Mouse (Mus musculus): ENCODE measurements around the gene Eif4g3. TPM values are rescaled to one million over a fixed set of nuclear protein-coding genes. Genes with fewer than 3 reads are reported as not detected.

Gene Eif4g3
- total and polyA plus RNA-seq, 3 experiments, result 25.5 to 97.9 (median 72.3) TPM

- TF ChIP-seq POLR2AphosphoS5 (IDR thresholded peaks at IDR 0.05; ENCODE audit: insufficient replicate concordance, low read depth, low read length) (no peak), GATA1 (IDR thresholded peaks at IDR 0.05; ENCODE audit: borderline replicate concordance, low read length) (no peak), TAL1 (conservative IDR thresholded peaks at IDR 0.05; ENCODE audit: low read depth, low read length) (no peak), GATA2 (IDR thresholded peaks at IDR 0.05; ENCODE audit: borderline replicate concordance, low read depth, low read length) (no peak), CTCF (IDR thresholded peaks at IDR 0.05; ENCODE audit: low read depth, low read length) (no peak)
- peaks cover 94% of the 10 kb centered on the region for H3K36me3 ChIP-seq (replicated peaks)
- no peak for ATAC-seq (ENCODE audit: extremely low read depth, insufficient number of reproducible peaks, low FRiP score, poor library complexity, severe bottlenecking)
- DNase-seq (ENCODE audit: low spot score), result no peak
- H3K4me3 ChIP-seq (ENCODE audit: low read depth, low read length), result no peak overlapping the region
- H3K4me1 ChIP-seq (ENCODE audit: insufficient read depth, low read depth, low read length), result peaks cover 2% of the 10 kb centered on the region
- H3K9me3 ChIP-seq (replicated peaks), result no peaks in the 10 kb centered on the region
- H3K27me3 ChIP-seq (ENCODE audit: insufficient read depth, low read length), result no peaks in the 10 kb centered on the region
Measured at GRCm38 (mm10) chr4:138066421-138066820, 73.6 kb downstream of the Eif4g3 start.

GRCm38 (mm10) chr4:138067858-138068257 is 75.0 kb downstream of the Eif4g3 start:
- DNase-seq (ENCODE audit: low spot score), result no peak
- Histone ChIP-seq H3K4me1 (ENCODE audit: insufficient read depth, low read depth, low read length) (peaks cover 2% of the 10 kb centered on the region; the same call in 1 of the 2 replicates), H3K9me3 (replicated peaks) (no peaks in the 10 kb centered on the region), H3K4me3 (ENCODE audit: low read depth, low read length) (no peak overlapping the region), H3K36me3 (replicated peaks) (peaks cover 90% of the 10 kb centered on the region), H3K27me3 (ENCODE audit: insufficient read depth, low read length) (no peaks in the 10 kb centered on the region)
- no peak for ATAC-seq (ENCODE audit: extremely low read depth, insufficient number of reproducible peaks, low FRiP score, poor library complexity, severe bottlenecking)
- TF ChIP-seq GATA2 (IDR thresholded peaks at IDR 0.05; ENCODE audit: borderline replicate concordance, low read depth, low read length) (no peak), GATA1 (IDR thresholded peaks at IDR 0.05; ENCODE audit: borderline replicate concordance, low read length) (no peak), TAL1 (conservative IDR thresholded peaks at IDR 0.05; ENCODE audit: low read depth, low read length) (no peak), CTCF (IDR thresholded peaks at IDR 0.05; ENCODE audit: low read depth, low read length) (no peak), POLR2AphosphoS5 (IDR thresholded peaks at IDR 0.05; ENCODE audit: insufficient replicate concordance, low read depth, low read length) (no peak)

DNA sequence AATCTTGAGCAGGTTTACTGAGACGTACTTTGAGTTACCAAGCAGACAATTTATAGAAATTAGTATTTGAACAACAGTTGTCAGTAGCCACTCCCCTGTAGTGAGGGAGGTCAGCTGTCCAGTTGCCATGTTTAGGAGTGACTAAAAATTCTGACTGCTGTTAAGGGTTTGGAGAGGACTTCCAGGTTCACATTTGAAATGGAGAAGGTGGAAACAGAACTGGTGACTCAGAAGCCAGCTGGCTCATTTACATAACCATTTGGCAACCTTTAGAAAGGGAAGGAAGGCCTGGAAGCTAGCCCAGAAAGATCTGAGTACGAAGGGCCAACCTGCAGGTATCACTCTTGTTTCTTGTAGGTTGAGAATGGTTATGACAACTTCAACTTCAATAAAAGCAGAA is 75.8 kb downstream of the Eif4g3 start:
- no peak for DNase-seq (ENCODE audit: low spot score)

DNA sequence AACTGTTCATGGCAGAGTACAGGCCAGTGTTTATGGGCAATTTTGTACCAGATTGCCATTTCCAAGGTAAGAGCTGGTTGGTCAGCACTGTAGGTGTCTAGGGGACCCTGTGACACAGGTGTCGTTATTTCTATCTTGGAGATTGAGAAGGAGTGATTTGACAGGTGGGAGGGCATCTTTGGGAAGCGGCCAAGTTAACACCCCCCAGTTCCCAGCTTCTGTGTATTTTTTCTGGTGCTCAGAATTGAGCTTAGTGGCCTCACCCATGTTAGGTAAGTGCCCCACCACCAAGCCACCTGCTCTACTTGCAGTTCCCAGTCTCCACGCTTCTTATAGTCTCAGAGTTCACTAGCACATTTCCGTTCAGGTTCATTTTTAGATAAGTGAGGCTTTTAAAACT is 76.5 kb downstream of the Eif4g3 start:
- H3K27me3 ChIP-seq (ENCODE audit: insufficient read depth, low read length), result no peaks in the 10 kb centered on the region
- no peak for DNase-seq (ENCODE audit: low spot score)
- TF ChIP-seq GATA1 (IDR thresholded peaks at IDR 0.05; ENCODE audit: borderline replicate concordance, low read length) (no peak), GATA2 (IDR thresholded peaks at IDR 0.05; ENCODE audit: borderline replicate concordance, low read depth, low read length) (no peak), TAL1 (conservative IDR thresholded peaks at IDR 0.05; ENCODE audit: low read depth, low read length) (no peak), CTCF (IDR thresholded peaks at IDR 0.05; ENCODE audit: low read depth, low read length) (no peak), POLR2AphosphoS5 (IDR thresholded peaks at IDR 0.05; ENCODE audit: insufficient replicate concordance, low read depth, low read length) (no peak)
- H3K4me1 ChIP-seq (ENCODE audit: insufficient read depth, low read depth, low read length), result peaks cover 2% of the 10 kb centered on the region; the same call in 1 of the 2 replicates
- no peaks in the 10 kb centered on the region for H3K9me3 ChIP-seq (replicated peaks)
- no peak for ATAC-seq (ENCODE audit: extremely low read depth, insufficient number of reproducible peaks, low FRiP score, poor library complexity, severe bottlenecking)
- H3K36me3 ChIP-seq (replicated peaks), result peaks cover 88% of the 10 kb centered on the region
- no peak overlapping the region for H3K4me3 ChIP-seq (ENCODE audit: low read depth, low read length)

More for the DNA sequence above, 75.8 kb downstream of the Eif4g3 start:
- ATAC-seq (ENCODE audit: extremely low read depth, insufficient number of reproducible peaks, low FRiP score, poor library complexity, severe bottlenecking), result no peak
- H3K4me3 ChIP-seq (ENCODE audit: low read depth, low read length), result no peak overlapping the region
- no peak for TF ChIP-seq GATA1 (IDR thresholded peaks at IDR 0.05; ENCODE audit: borderline replicate concordance, low read length)
- no peak for TF ChIP-seq CTCF (IDR thresholded peaks at IDR 0.05; ENCODE audit: low read depth, low read length)
- TF ChIP-seq TAL1 (conservative IDR thresholded peaks at IDR 0.05; ENCODE audit: low read depth, low read length), result no peak
- TF ChIP-seq GATA2 (IDR thresholded peaks at IDR 0.05; ENCODE audit: borderline replicate concordance, low read depth, low read length), result no peak
- TF ChIP-seq POLR2AphosphoS5 (IDR thresholded peaks at IDR 0.05; ENCODE audit: insufficient replicate concordance, low read depth, low read length), result no peak
- H3K36me3 ChIP-seq (replicated peaks), result peaks cover 90% of the 10 kb centered on the region
- H3K4me1 ChIP-seq (ENCODE audit: insufficient read depth, low read depth, low read length), result peaks cover 2% of the 10 kb centered on the region; the same call in 1 of the 2 replicates
- no peaks in the 10 kb centered on the region for H3K9me3 ChIP-seq (replicated peaks)
- H3K27me3 ChIP-seq (ENCODE audit: insufficient read depth, low read length), result no peaks in the 10 kb centered on the region

GRCm38 (mm10) chr4:138071497-138071896 is 78.7 kb downstream of the Eif4g3 start:
- H3K4me1 ChIP-seq (ENCODE audit: insufficient read depth, low read depth, low read length), result no peaks in the 10 kb centered on the region
- no peaks in the 10 kb centered on the region for H3K27me3 ChIP-seq (ENCODE audit: insufficient read depth, low read length)
- ATAC-seq (ENCODE audit: extremely low read depth, insufficient number of reproducible peaks, low FRiP score, poor library complexity, severe bottlenecking), result no peak
- H3K4me3 ChIP-seq (ENCODE audit: low read depth, low read length), result no peak overlapping the region
- DNase-seq (ENCODE audit: low spot score), result no peak
- peaks cover 86% of the 10 kb centered on the region for H3K36me3 ChIP-seq (replicated peaks)
- no peaks in the 10 kb centered on the region for H3K9me3 ChIP-seq (replicated peaks)
- TF ChIP-seq CTCF (IDR thresholded peaks at IDR 0.05; ENCODE audit: low read depth, low read length), result no peak
- TF ChIP-seq GATA2 (IDR thresholded peaks at IDR 0.05; ENCODE audit: borderline replicate concordance, low read depth, low read length), result no peak
- no peak for TF ChIP-seq GATA1 (IDR thresholded peaks at IDR 0.05; ENCODE audit: borderline replicate concordance, low read length)
- no peak for TF ChIP-seq POLR2AphosphoS5 (IDR thresholded peaks at IDR 0.05; ENCODE audit: insufficient replicate concordance, low read depth, low read length)
- TF ChIP-seq TAL1 (conservative IDR thresholded peaks at IDR 0.05; ENCODE audit: low read depth, low read length), result no peak

- H3K27me3 ChIP-seq (ENCODE audit: insufficient read depth, low read length), result no peaks in the 10 kb centered on the region
- peaks cover 10% of the 10 kb centered on the region for H3K4me1 ChIP-seq (ENCODE audit: insufficient read depth, low read depth, low read length)
- no peak overlapping the region for H3K4me3 ChIP-seq (ENCODE audit: low read depth, low read length)
- H3K9me3 ChIP-seq (replicated peaks), result no peaks in the 10 kb centered on the region
- H3K36me3 ChIP-seq (replicated peaks), result peaks cover 85% of the 10 kb centered on the region
- ATAC-seq (ENCODE audit: extremely low read depth, insufficient number of reproducible peaks, low FRiP score, poor library complexity, severe bottlenecking) (no peak), DNase-seq (ENCODE audit: low spot score) (no peak)
- TF ChIP-seq GATA2 (IDR thresholded peaks at IDR 0.05; ENCODE audit: borderline replicate concordance, low read depth, low read length) (no peak), POLR2AphosphoS5 (IDR thresholded peaks at IDR 0.05; ENCODE audit: insufficient replicate concordance, low read depth, low read length) (no peak), GATA1 (IDR thresholded peaks at IDR 0.05; ENCODE audit: borderline replicate concordance, low read length) (no peak), TAL1 (conservative IDR thresholded peaks at IDR 0.05; ENCODE audit: low read depth, low read length) (no peak), CTCF (IDR thresholded peaks at IDR 0.05; ENCODE audit: low read depth, low read length) (no peak)
Measured at GRCm38 (mm10) chr4:138073086-138073485, 80.3 kb downstream of the Eif4g3 start.
